Mouse (Mus musculus) small intestine, adult 2 months (tissue): ENCODE results near the gene Smyd3. TPM values are rescaled to one million over a fixed set of nuclear protein-coding genes. Genes with fewer than 3 reads are reported as not detected.
A peak's percentile ranks its signal among the peaks of the same experiment; 100 is the strongest.

Experiments used
- H3K27ac ChIP-seq: fragments of 200-500 bp; 2 replicates; pipeline ENCODE4 v1.5.1; 2012; ENCODE audit warnings: low read depth, low read length, control low read depth, inconsistent platforms; ENCODE audit not compliant: insufficient read depth
- H3K27me3 ChIP-seq: fragments of 200-500 bp; 2 replicates; pipeline ENCODE4 v1.6.1; 2012; ENCODE audit warnings: mild to moderate bottlenecking, moderate library complexity, low read length, inconsistent platforms; ENCODE audit not compliant: control insufficient read depth, insufficient read depth
- H3K36me3 ChIP-seq: fragments of 200-500 bp; 2 replicates; pipeline ENCODE4 v1.6.1; 2012; ENCODE audit warnings: mild to moderate bottlenecking, low read length, control low read depth, inconsistent platforms; ENCODE audit not compliant: control insufficient read depth, insufficient read depth
- H3K4me1 ChIP-seq: fragments of 200-500 bp; 2 replicates; pipeline ENCODE4 v1.6.1; 2012; ENCODE audit warnings: low read length, inconsistent platforms, mixed read lengths; ENCODE audit not compliant: control insufficient read depth, insufficient read depth, insufficient read length
- H3K4me3 ChIP-seq: fragments of 200-500 bp; 2 replicates; pipeline ENCODE4 v1.5.1; 2012; ENCODE audit warnings: low read depth, mild to moderate bottlenecking, control low read depth, inconsistent platforms, low read length, moderate library complexity
- CTCF ChIP-seq: fragments of 200-500 bp; IDR thresholded peaks from 2 replicates; pipeline ENCODE4 v1.5.1; 2012; ENCODE audit warnings: low read depth, mild to moderate bottlenecking, control low read depth, inconsistent platforms, low read length, moderate library complexity, mixed read lengths; ENCODE audit not compliant: insufficient replicate concordance, insufficient read length; ENCODE audit errors: extremely low read depth
- POLR2A ChIP-seq: fragments of 200-500 bp; IDR thresholded peaks from 2 replicates; pipeline ENCODE4 v1.6.1; 2012; ENCODE audit warnings: low read depth, mild to moderate bottlenecking, control low read depth, inconsistent platforms, low read length, moderate library complexity
- WGBS: fragments of 180-500 bp; shearing (Covaris S2); methylation state at CpG from one replicate; pipeline ENCODE4 v1.1.7; 2018; 5-methylcytosine and 5-hydroxymethylcytosine counted together
- polyA plus RNA-seq: library from polyadenylated mRNA; depleted of rRNA; stranded (reverse); fragments of >200 nt; gene quantifications from 2 replicates; pipeline ENCODE4 v1.2.3, GENCODE M21; 2012

Gene Smyd3
- polyA plus RNA-seq, 1 experiment: 1.1 TPM

GRCm38 (mm10) chr1:178961661-178962060 is 556.2 kb downstream of the Smyd3 start:
- no peaks in the 10 kb centered on the region for H3K36me3 ChIP-seq
- TF ChIP-seq CTCF (no peak), POLR2A (no peak)
- H3K4me1 ChIP-seq: no peaks in the 10 kb centered on the region
- no peak overlapping the region for H3K4me3 ChIP-seq
- no peaks in the 10 kb centered on the region for H3K27me3 ChIP-seq
- WGBS: 88% methylated on average over 9 of the region's 9 CpGs
- no peak overlapping the region for H3K27ac ChIP-seq

GRCm38 (mm10) chr1:178960015-178960559 is 557.8 kb downstream of the Smyd3 start:
- WGBS: 52% methylated on average over 7 of the region's 7 CpGs
- TF ChIP-seq CTCF (peak; percentile 72; the same call in 1 of the 2 replicates), POLR2A (no peak)
- Histone ChIP-seq H3K4me1 (no peaks in the 10 kb centered on the region), H3K27me3 (no peaks in the 10 kb centered on the region), H3K36me3 (no peaks in the 10 kb centered on the region), H3K27ac (no peak overlapping the region), H3K4me3 (no peak overlapping the region)

DNA sequence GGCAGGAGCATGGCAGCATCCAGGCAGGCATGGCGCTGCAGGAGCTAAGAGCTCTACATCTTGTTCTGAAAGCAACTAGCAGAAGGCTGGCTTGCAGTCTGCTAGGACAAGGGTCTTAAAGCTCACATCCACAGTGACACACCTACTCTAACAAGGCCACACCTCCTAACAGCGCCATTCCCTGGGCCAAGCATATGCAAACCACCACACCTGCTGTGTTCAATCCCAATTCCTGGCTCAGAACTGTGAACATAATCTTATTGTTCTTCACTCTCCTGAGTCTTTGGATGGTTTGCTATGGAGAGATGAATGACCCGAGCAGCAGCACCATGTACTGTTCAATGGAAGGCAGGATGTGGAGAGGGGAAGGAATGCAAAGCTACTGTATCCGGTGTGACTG is 559.2 kb downstream of the Smyd3 start:
- 91% methylated on average over 4 of the region's 4 CpGs for WGBS
- Histone ChIP-seq H3K4me1 (no peaks in the 10 kb centered on the region), H3K27ac (no peak overlapping the region), H3K27me3 (no peaks in the 10 kb centered on the region), H3K36me3 (no peaks in the 10 kb centered on the region), H3K4me3 (no peak overlapping the region)
- TF ChIP-seq CTCF (no peak), POLR2A (no peak)

DNA sequence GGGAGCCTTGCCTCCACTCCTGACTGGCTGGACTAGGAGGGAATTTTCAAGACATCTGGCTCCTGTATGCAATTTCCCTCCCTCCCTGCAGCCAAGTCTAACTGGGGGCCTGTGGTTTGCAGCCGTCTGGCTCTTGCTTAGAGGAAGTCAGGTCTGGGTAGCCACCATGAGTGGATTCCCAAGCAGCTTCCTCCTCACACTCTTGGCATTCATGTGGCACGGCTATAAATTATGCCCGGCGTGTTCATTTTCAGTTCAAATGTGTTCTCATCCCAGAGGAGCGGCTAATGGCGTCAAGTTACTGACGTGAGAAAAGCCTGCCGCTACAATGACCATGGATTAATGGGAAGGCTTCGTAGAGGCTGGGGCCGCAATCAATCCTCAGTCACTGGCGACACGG is 564.9 kb downstream of the Smyd3 start:
- Histone ChIP-seq H3K4me1 (no peaks in the 10 kb centered on the region), H3K4me3 (no peak overlapping the region), H3K36me3 (no peaks in the 10 kb centered on the region), H3K27me3 (no peaks in the 10 kb centered on the region), H3K27ac (no peak overlapping the region)
- 78% methylated on average over 12 of the region's 12 CpGs for WGBS
- no peak for TF ChIP-seq CTCF
- TF ChIP-seq POLR2A: no peak

DNA sequence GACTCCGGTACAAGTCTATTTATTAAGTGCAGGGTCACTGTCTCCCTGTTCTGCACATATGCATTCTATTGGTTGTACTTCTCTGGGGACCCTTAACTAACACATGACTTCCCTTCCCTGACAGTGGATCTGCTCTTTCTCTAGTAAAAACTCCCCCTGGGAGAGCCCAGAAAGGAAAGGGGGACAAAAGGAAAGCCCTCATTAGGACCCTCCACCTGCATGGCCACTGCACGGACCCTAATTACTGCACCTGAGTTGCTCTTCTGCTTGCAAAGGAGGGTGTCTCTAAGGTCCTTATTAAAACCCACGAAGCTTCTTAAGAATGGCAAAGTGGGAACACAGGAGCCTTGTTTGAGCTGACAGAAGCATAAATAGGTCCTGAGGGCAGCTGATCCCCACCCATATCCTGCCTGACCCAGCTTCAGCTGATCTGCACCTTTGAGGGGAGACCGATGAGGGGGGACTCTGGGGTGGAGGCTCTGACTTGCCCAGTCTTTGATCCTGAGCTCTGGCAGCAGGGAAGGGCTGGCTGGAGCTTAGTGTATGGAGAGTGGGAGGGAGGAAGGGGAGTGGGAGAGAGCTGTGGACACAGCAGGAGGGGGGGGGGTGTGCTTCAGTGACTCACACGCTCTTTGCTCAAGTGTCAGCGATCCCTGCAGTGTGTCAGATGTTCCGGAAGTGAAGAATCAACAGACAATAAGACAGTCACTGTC is 575.4 kb downstream of the Smyd3 start:
- H3K27ac ChIP-seq: no peak overlapping the region
- no peak overlapping the region for H3K4me3 ChIP-seq
- H3K27me3 ChIP-seq: no peaks in the 10 kb centered on the region
- no peaks in the 10 kb centered on the region for H3K4me1 ChIP-seq
- WGBS: 50% methylated on average over 7 of the region's 7 CpGs
- H3K36me3 ChIP-seq: no peaks in the 10 kb centered on the region
- TF ChIP-seq CTCF (no peak), POLR2A (no peak)

GRCm38 (mm10) chr1:178940353-178940752 is 577.5 kb downstream of the Smyd3 start:
- Histone ChIP-seq H3K4me1 (no peaks in the 10 kb centered on the region), H3K27me3 (no peaks in the 10 kb centered on the region), H3K4me3 (no peak overlapping the region), H3K27ac (no peak overlapping the region), H3K36me3 (no peaks in the 10 kb centered on the region)
- TF ChIP-seq CTCF (no peak), POLR2A (no peak)
- 86% methylated on average over 4 of the region's 4 CpGs for WGBS

DNA sequence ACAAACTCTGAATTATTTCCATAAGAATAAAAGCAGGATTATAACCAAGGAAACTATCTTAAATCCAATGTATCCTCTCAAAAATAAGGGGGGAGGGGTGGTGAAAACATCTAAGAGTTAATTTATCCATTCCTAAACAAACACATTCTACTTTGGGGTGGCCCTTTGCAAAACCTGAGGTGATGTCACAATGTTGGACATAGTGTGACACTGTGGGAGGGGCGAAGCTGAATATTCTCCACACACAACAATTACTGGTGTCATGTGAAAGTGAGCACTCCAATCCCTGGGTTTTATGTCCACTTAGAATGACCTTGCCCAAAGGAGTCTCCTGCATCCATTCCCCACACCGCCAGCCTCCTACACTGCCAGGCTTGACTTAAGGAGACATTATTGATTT is 580.9 kb downstream of the Smyd3 start:
- Histone ChIP-seq H3K4me3 (no peak overlapping the region), H3K27me3 (no peaks in the 10 kb centered on the region), H3K36me3 (no peaks in the 10 kb centered on the region), H3K27ac (no peak overlapping the region), H3K4me1 (no peaks in the 10 kb centered on the region)
- TF ChIP-seq CTCF (no peak), POLR2A (no peak)
- WGBS: 80% methylated on average over 2 of the region's 2 CpGs

- no peak overlapping the region for H3K27ac ChIP-seq
- TF ChIP-seq POLR2A: no peak
- no peak for TF ChIP-seq CTCF
- WGBS: 47% methylated on average over 4 of the region's 4 CpGs
- no peak overlapping the region for H3K4me3 ChIP-seq
- no peaks in the 10 kb centered on the region for H3K27me3 ChIP-seq
- no peaks in the 10 kb centered on the region for H3K4me1 ChIP-seq
- H3K36me3 ChIP-seq: no peaks in the 10 kb centered on the region
Observed at GRCm38 (mm10) chr1:178936457-178936856, 581.4 kb downstream of the Smyd3 start.
